Mouse (Mus musculus): ENCODE data around the gene Mmrn1. TPM values are rescaled to one million over a fixed set of nuclear protein-coding genes. Genes with fewer than 3 reads are reported as not detected.
"Not testable (repeated sequence)": the region's sequence is repeated elsewhere in the genome, so short reads cannot be mapped to it uniquely, and the experiment has no call there.

Gene Mmrn1
- 1.1 and 1.9 TPM in 2 replicates for total RNA-seq (2014; rRNA removed)
- polyA plus RNA-seq (2012; rRNA removed), result 0.02 TPM in 1 of 2 replicates, not detected in the other

DNA sequence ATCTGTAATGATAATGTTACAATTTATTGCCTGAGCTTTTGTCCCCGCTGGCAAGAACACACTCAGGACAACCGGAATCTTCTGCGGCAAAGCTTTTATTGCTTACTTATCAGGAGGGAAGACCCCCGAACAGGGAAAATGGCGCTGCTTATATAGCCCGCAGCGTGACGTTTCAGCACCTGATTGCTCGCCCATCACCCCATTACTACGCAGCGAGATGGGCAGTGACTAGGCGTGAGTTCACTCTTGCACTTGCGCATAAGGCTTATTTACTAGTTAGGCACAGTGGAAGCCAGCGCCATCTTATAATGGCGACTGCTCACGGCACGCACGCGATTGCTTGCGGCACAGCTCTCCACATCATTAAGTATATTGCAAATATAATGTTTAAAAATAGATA is at the start of gene Mmrn1:
Mmrn1 (plus strand) TSS at position 301 of the 400 bp plus-strand sequence.
- not testable (repeated sequence) for H3K9ac ChIP-seq (ENCODE audit: low read depth, low read length); H3K4me1 ChIP-seq (ENCODE audit: control insufficient read depth, insufficient read depth, low read length); H3K79me2 ChIP-seq (ENCODE audit: control insufficient read depth, insufficient read depth, low read length); H3K4me3 ChIP-seq (ENCODE audit: insufficient read depth, low read depth, low read length); H3K27ac ChIP-seq (replicated peaks; ENCODE audit: insufficient read depth, low read depth, low read length); DNase-seq (ENCODE audit: extremely low read depth, low read depth, low spot score); H3K36me3 ChIP-seq (ENCODE audit: control insufficient read depth, insufficient read depth, low read length); H3K27me3 ChIP-seq (ENCODE audit: control insufficient read depth, insufficient read depth, low read length)
- WGBS, result 94% methylated on average over 20 of the region's 20 CpGs

DNA sequence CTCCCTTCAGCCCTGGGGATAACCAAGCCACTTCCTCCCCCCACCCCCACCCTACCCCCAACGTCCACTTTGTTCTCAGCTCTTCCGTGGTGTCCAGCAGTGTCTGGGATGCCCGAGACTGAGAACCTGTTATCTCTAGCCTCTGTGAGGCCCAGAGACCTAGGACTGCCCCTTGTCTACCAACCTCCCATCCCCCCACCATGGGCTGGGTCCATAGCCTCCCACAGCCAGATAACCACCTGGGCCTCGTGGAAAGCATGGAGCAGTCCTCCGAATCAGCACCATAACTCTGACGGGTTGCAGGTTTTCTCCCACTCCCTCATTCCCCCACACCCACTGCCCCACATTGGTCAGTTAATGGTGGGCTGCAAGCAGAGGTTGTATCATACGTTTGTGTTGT is 44.4 kb upstream of the Mmrn1 start:
- WGBS, result 80% methylated on average over 7 of the region's 7 CpGs
- H3K79me2 ChIP-seq (ENCODE audit: control insufficient read depth, insufficient read depth, low read length), result no peaks in the 10 kb centered on the region

DNA sequence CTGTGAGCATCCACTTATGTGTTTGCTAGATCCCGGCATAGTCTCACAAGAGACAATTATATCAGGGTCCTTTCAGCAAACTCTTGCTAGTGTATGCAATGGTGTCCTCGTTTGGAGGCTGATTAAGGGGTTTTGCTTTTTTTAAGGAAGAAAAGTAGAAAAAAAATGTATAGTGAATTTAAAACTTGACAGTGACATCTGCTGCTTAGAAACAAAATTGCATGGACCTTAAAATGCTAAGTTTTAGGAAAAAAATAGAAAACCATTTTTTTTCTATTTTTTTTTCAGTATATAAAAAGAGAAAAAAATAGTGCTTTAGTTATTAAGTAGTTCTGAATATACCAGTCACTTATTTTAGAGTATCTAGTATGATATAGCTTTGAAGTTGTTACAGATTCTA is 43.2 kb upstream of the Mmrn1 start:
- TF ChIP-seq POLR2A (IDR thresholded peaks at IDR 0.05; ENCODE audit: extremely low read depth, insufficient read depth, low read length) (no peak), CTCF (IDR thresholded peaks at IDR 0.05; ENCODE audit: low read depth, low read length) (no peak)
- Histone ChIP-seq H3K79me2 (ENCODE audit: control insufficient read depth, insufficient read depth, low read length) (no peaks in the 10 kb centered on the region), H3K4me1 (ENCODE audit: control insufficient read depth, insufficient read depth, low read length) (no peaks in the 10 kb centered on the region), H3K9ac (ENCODE audit: low read depth, low read length) (no peak overlapping the region), H3K27ac (replicated peaks; ENCODE audit: insufficient read depth, low read depth, low read length) (no peak overlapping the region), H3K36me3 (ENCODE audit: control insufficient read depth, insufficient read depth, low read length) (no peaks in the 10 kb centered on the region), H3K27me3 (ENCODE audit: control insufficient read depth, insufficient read depth, low read length) (no peaks in the 10 kb centered on the region), H3K4me3 (ENCODE audit: insufficient read depth, low read depth, low read length) (no peak overlapping the region)
- DNase-seq (ENCODE audit: extremely low read depth, low read depth, low spot score), result no peak
- WGBS, result 60% methylated on average over 2 of the region's 2 CpGs

More for the DNA sequence above, 44.4 kb upstream of the Mmrn1 start:
- DNase-seq (ENCODE audit: extremely low read depth, low read depth, low spot score), result no peak
- Histone ChIP-seq H3K4me3 (ENCODE audit: insufficient read depth, low read depth, low read length) (no peak overlapping the region), H3K9ac (ENCODE audit: low read depth, low read length) (no peak overlapping the region), H3K4me1 (ENCODE audit: control insufficient read depth, insufficient read depth, low read length) (no peaks in the 10 kb centered on the region), H3K27ac (replicated peaks; ENCODE audit: insufficient read depth, low read depth, low read length) (no peak overlapping the region), H3K27me3 (ENCODE audit: control insufficient read depth, insufficient read depth, low read length) (no peaks in the 10 kb centered on the region), H3K36me3 (ENCODE audit: control insufficient read depth, insufficient read depth, low read length) (no peaks in the 10 kb centered on the region)
- TF ChIP-seq CTCF (IDR thresholded peaks at IDR 0.05; ENCODE audit: low read depth, low read length), result no peak
- no peak for TF ChIP-seq POLR2A (IDR thresholded peaks at IDR 0.05; ENCODE audit: extremely low read depth, insufficient read depth, low read length)

DNA sequence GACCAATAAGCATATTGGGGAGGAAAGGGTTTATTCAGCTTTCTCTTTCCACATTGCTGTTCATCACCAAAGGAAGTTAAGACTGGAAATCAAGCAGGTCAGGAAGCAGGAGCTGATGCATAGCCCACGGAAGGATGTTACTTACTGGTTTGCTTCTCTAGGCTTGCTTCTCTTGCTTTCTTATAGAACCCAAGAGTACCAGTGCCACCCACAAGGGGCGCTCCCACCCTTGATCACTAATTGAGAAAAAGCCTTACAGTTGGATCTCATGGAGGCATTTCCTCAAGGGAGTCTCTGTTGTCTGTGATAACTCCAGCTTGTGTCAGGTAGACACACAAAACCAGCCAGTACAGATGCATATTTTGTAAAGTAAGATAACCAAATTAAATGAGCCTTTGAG is 17.5 kb upstream of the Mmrn1 start:
- DNase-seq (ENCODE audit: extremely low read depth, low read depth, low spot score), result no peak
- 79% methylated on average over 2 of the region's 2 CpGs for WGBS
- Histone ChIP-seq H3K27me3 (ENCODE audit: control insufficient read depth, insufficient read depth, low read length) (no peaks in the 10 kb centered on the region), H3K27ac (replicated peaks; ENCODE audit: insufficient read depth, low read depth, low read length) (no peak overlapping the region), H3K36me3 (ENCODE audit: control insufficient read depth, insufficient read depth, low read length) (no peaks in the 10 kb centered on the region), H3K9ac (ENCODE audit: low read depth, low read length) (no peak overlapping the region), H3K4me1 (ENCODE audit: control insufficient read depth, insufficient read depth, low read length) (no peaks in the 10 kb centered on the region), H3K4me3 (ENCODE audit: insufficient read depth, low read depth, low read length) (no peak overlapping the region), H3K79me2 (ENCODE audit: control insufficient read depth, insufficient read depth, low read length) (no peaks in the 10 kb centered on the region)
- TF ChIP-seq POLR2A (IDR thresholded peaks at IDR 0.05; ENCODE audit: extremely low read depth, insufficient read depth, low read length), result no peak
- no peak for TF ChIP-seq CTCF (IDR thresholded peaks at IDR 0.05; ENCODE audit: low read depth, low read length)

DNA sequence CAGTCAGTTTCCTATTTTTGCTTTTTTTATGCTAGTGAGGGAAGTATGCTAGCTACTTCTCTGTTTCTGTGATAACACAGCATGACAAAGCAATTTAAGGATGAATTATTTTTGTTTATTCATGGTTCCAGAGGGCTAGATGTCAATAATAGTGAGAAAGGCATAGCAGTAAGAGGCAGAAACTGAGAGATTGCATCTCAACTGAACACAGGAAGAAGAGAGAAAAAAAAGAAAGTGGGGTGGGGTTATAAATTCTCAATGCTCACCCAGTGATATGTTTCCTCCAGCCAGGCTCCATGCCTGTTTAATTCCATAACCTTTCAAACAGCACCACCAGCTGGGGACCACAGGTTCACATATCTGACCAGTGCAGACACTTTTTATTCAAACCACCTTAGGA is 6.6 kb downstream of the Mmrn1 start:
- no peaks in the 10 kb centered on the region for H3K79me2 ChIP-seq (ENCODE audit: control insufficient read depth, insufficient read depth, low read length)
- no peaks in the 10 kb centered on the region for H3K36me3 ChIP-seq (ENCODE audit: control insufficient read depth, insufficient read depth, low read length)
- H3K27me3 ChIP-seq (ENCODE audit: control insufficient read depth, insufficient read depth, low read length), result no peaks in the 10 kb centered on the region
- DNase-seq (ENCODE audit: extremely low read depth, low read depth, low spot score), result no peak
- no peak overlapping the region for H3K4me3 ChIP-seq (ENCODE audit: insufficient read depth, low read depth, low read length)
- H3K4me1 ChIP-seq (ENCODE audit: control insufficient read depth, insufficient read depth, low read length), result no peaks in the 10 kb centered on the region
- no peak overlapping the region for H3K9ac ChIP-seq (ENCODE audit: low read depth, low read length)
- H3K27ac ChIP-seq (replicated peaks; ENCODE audit: insufficient read depth, low read depth, low read length), result no peak overlapping the region
- TF ChIP-seq CTCF (IDR thresholded peaks at IDR 0.05; ENCODE audit: low read depth, low read length) (no peak), POLR2A (IDR thresholded peaks at IDR 0.05; ENCODE audit: extremely low read depth, insufficient read depth, low read length) (no peak)

DNA sequence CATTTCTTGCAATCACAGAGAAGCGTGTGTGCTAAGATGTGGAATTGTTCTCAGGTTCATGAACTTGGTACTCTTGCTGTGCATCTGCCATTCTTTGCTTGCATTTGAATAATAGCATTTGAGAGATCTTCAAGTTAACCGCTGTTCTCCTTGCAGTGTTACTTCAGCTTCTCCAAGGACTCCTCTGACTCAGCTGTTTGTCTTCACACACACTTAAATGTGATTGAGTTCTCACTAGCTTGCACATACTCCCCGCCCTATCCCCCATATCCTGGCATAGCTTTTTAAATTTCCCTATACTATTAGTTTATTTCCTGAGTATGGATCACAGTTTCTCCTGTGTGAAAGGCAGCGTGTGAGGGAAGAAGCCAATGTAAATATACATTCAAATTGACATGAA is 10.1 kb downstream of the Mmrn1 start:
- Histone ChIP-seq H3K27ac (replicated peaks; ENCODE audit: insufficient read depth, low read depth, low read length) (no peak overlapping the region), H3K36me3 (ENCODE audit: control insufficient read depth, insufficient read depth, low read length) (no peaks in the 10 kb centered on the region), H3K4me1 (ENCODE audit: control insufficient read depth, insufficient read depth, low read length) (no peaks in the 10 kb centered on the region), H3K9ac (ENCODE audit: low read depth, low read length) (no peak overlapping the region), H3K79me2 (ENCODE audit: control insufficient read depth, insufficient read depth, low read length) (no peaks in the 10 kb centered on the region), H3K27me3 (ENCODE audit: control insufficient read depth, insufficient read depth, low read length) (no peaks in the 10 kb centered on the region), H3K4me3 (ENCODE audit: insufficient read depth, low read depth, low read length) (no peak overlapping the region)
- 65% methylated on average over 4 of the region's 4 CpGs for WGBS
- DNase-seq (ENCODE audit: extremely low read depth, low read depth, low spot score), result no peak
- TF ChIP-seq POLR2A (IDR thresholded peaks at IDR 0.05; ENCODE audit: extremely low read depth, insufficient read depth, low read length) (no peak), CTCF (IDR thresholded peaks at IDR 0.05; ENCODE audit: low read depth, low read length) (no peak)

Data from liver, adult 2 months (tissue).